ENCODE assay signal across 8 mouse cellular contexts in the genomic region with DNA sequence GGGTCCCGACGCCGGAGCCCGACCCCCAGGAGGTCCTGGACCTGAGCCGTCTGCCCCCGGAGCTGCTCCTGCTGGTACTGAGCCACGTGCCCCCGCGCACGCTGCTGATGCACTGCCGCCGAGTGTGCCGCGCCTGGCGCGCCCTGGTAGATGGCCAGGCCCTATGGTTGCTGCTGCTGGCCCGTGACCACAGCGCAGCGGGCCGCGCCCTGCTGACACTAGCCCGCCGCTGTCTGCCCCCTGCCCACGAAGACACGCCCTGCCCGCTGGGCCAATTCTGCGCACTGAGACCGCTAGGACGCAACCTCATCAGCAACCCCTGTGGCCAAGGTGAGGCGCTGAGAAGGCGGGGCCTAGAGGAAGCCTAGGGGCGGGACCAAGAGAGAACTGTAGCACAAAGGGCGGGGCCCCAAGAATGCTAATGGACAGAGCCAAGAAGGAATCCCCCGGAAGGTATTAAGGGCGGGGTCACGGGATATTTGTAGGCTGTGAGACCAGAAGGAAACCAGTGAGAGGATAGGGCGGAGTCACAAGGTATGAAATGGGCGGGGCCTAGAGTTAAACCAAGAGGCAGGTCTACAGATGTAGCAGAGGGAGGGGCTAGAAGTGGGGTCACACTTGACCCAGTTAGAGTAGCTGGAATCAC. TPM values are rescaled to one million over a fixed set of nuclear protein-coding genes. Genes with fewer than 3 reads are reported as not detected.
A peak's percentile ranks its signal among the peaks of the same experiment; 100 is the strongest.
DNase-seq lines count a peak whose midpoint lies in the region; ATAC-seq and TF ChIP-seq lines count a peak whose summit lies in the region.

No protein-coding gene starts in this region.

- ATAC-seq in erythroblast, adult 5-6 weeks (replicated peaks; ENCODE audit: low FRiP score, poor library complexity, severe bottlenecking): no peak
- ATAC-seq in embryonic facial prominence, embryonic 12.5 days (ENCODE audit: insufficient number of reproducible peaks, insufficient read depth, low FRiP score, low TSS enrichment): peak; percentile 70
- ATAC-seq in kidney, embryonic 14.5 days (ENCODE audit: low FRiP score, low TSS enrichment): peak; percentile 86
- peak; percentile 75 for ATAC-seq in limb, embryonic 14.5 days (ENCODE audit: low FRiP score, low read depth)
- peak; percentile 88 for ATAC-seq in midbrain, embryonic 16.5 days

- H3K9ac ChIP-seq in embryonic facial prominence, embryonic 12.5 days: peak overlapping the region; percentile 63
- peak overlapping the region; percentile 47 for H3K9ac ChIP-seq in kidney, embryonic 14.5 days (ENCODE audit: low read depth, low read length)
- peak overlapping the region; percentile 53 for H3K9ac ChIP-seq in limb, embryonic 14.5 days (ENCODE audit: low read depth, low read length, severe bottlenecking)
- peak overlapping the region; percentile 72 for H3K9ac ChIP-seq in midbrain, embryonic 16.5 days (ENCODE audit: low read depth, low read length)

- peak overlapping the region; percentile 54 for H3K27ac ChIP-seq in embryonic facial prominence, embryonic 12.5 days
- 0 out of 2 replicates have a peak overlapping the region, but pooled peaks have one; percentile 4 for H3K27ac ChIP-seq in kidney, embryonic 14.5 days (ENCODE audit: low read depth, low read length)
- no peak overlapping the region for H3K27ac ChIP-seq in limb, embryonic 14.5 days (replicated peaks; ENCODE audit: low read depth, low read length)
- peak overlapping the region; percentile 38 for H3K27ac ChIP-seq in midbrain, embryonic 16.5 days (ENCODE audit: low read length)
- H3K27ac ChIP-seq in spleen, adult 2 months (ENCODE audit: insufficient read depth, low read length): no peak overlapping the region

- DNase-seq in heart, adult 9 months (ENCODE audit: low spot score in 2 of 2): peak; percentile 15 to 18
- peak; percentile 86 for DNase-seq in limb, embryonic 14.5 days (ENCODE audit: low spot score)
- peak; percentile 65 for DNase-seq in spleen, adult 2 months (ENCODE audit: low read depth in 1 of 2, low spot score in 2 of 2)

- H3K4me2 ChIP-seq in embryonic facial prominence, embryonic 12.5 days (replicated peaks): peak overlapping the region; percentile 90
- peak overlapping the region; percentile 82 for H3K4me2 ChIP-seq in kidney, embryonic 14.5 days (replicated peaks; ENCODE audit: low read depth, low read length)
- peak overlapping the region; percentile 68 for H3K4me2 ChIP-seq in limb, embryonic 14.5 days (replicated peaks; ENCODE audit: low read depth, low read length, severe bottlenecking)
- peak overlapping the region; percentile 69 for H3K4me2 ChIP-seq in midbrain, embryonic 16.5 days (ENCODE audit: low read length)

- H3K9me3 ChIP-seq in erythroblast, embryonic 14.5 days (ENCODE audit: control insufficient read depth, low read length): peaks cover 6% of the 10 kb centered on the region
- H3K9me3 ChIP-seq in embryonic facial prominence, embryonic 12.5 days: no peaks in the 10 kb centered on the region
- no peaks in the 10 kb centered on the region for H3K9me3 ChIP-seq in kidney, embryonic 14.5 days (ENCODE audit: control insufficient read depth, low read length)
- no peaks in the 10 kb centered on the region for H3K9me3 ChIP-seq in limb, embryonic 14.5 days (ENCODE audit: control insufficient read depth, low read length)
- H3K9me3 ChIP-seq in midbrain, embryonic 16.5 days (replicated peaks; ENCODE audit: control insufficient read depth, low read length, poor library complexity, severe bottlenecking): no peaks in the 10 kb centered on the region

- peak overlapping the region; percentile 38 for H3K4me3 ChIP-seq in erythroblast, embryonic 14.5 days (replicated peaks)
- H3K4me3 ChIP-seq in embryonic facial prominence, embryonic 12.5 days: peak overlapping the region; percentile 50
- peak overlapping the region; percentile 55 for H3K4me3 ChIP-seq in kidney, embryonic 14.5 days (ENCODE audit: low read length)
- peak overlapping the region; percentile 44 for H3K4me3 ChIP-seq in limb, embryonic 14.5 days (replicated peaks; ENCODE audit: low read length)
- peak overlapping the region; percentile 55 for H3K4me3 ChIP-seq in midbrain, embryonic 16.5 days (ENCODE audit: low read depth, low read length)
- H3K4me3 ChIP-seq in spleen, adult 2 months (ENCODE audit: extremely low read depth, insufficient read depth, insufficient read length): peak overlapping the region; percentile 45; the same call in 1 of the 2 replicates

- peaks cover 26% of the 10 kb centered on the region for H3K27me3 ChIP-seq in erythroblast, embryonic 14.5 days (ENCODE audit: control insufficient read depth)
- peaks cover 10% of the 10 kb centered on the region; the same call in 1 of the 2 replicates for H3K27me3 ChIP-seq in embryonic facial prominence, embryonic 12.5 days
- H3K27me3 ChIP-seq in kidney, embryonic 14.5 days (ENCODE audit: control insufficient read depth, insufficient read depth, low read length): no peaks in the 10 kb centered on the region
- no peaks in the 10 kb centered on the region for H3K27me3 ChIP-seq in limb, embryonic 14.5 days (ENCODE audit: control insufficient read depth, insufficient read depth, low read length)
- no peaks in the 10 kb centered on the region for H3K27me3 ChIP-seq in midbrain, embryonic 16.5 days (ENCODE audit: control insufficient read depth, insufficient read depth, low read depth, low read length)
- peaks cover 3% of the 10 kb centered on the region; the same call in 1 of the 2 replicates for H3K27me3 ChIP-seq in spleen, adult 2 months (ENCODE audit: control insufficient read depth, insufficient read depth, low read length)

- H3K4me1 ChIP-seq in erythroblast, embryonic 14.5 days (ENCODE audit: control insufficient read depth): peaks cover 11% of the 10 kb centered on the region
- peaks cover 13% of the 10 kb centered on the region for H3K4me1 ChIP-seq in embryonic facial prominence, embryonic 12.5 days
- H3K4me1 ChIP-seq in kidney, embryonic 14.5 days (ENCODE audit: control insufficient read depth, insufficient read depth, low read length): no peaks in the 10 kb centered on the region; the same call in 1 of the 2 replicates
- peaks cover 3% of the 10 kb centered on the region; the same call in 1 of the 2 replicates for H3K4me1 ChIP-seq in limb, embryonic 14.5 days (ENCODE audit: control insufficient read depth, insufficient read depth, low read length)
- peaks cover 5% of the 10 kb centered on the region for H3K4me1 ChIP-seq in midbrain, embryonic 16.5 days (ENCODE audit: control insufficient read depth, insufficient read depth, low read length)
- peaks cover 4% of the 10 kb centered on the region for H3K4me1 ChIP-seq in spleen, adult 2 months (ENCODE audit: control insufficient read depth, insufficient read depth, insufficient read length)

- no peaks in the 10 kb centered on the region for H3K36me3 ChIP-seq in erythroblast, embryonic 14.5 days (ENCODE audit: control insufficient read depth)
- no peaks in the 10 kb centered on the region; the same call in 1 of the 2 replicates for H3K36me3 ChIP-seq in embryonic facial prominence, embryonic 12.5 days
- no peaks in the 10 kb centered on the region for H3K36me3 ChIP-seq in kidney, embryonic 14.5 days (ENCODE audit: control insufficient read depth, insufficient read depth, low read length)
- no peaks in the 10 kb centered on the region for H3K36me3 ChIP-seq in limb, embryonic 14.5 days (ENCODE audit: control insufficient read depth, insufficient read depth, low read length)
- H3K36me3 ChIP-seq in midbrain, embryonic 16.5 days (ENCODE audit: control insufficient read depth, insufficient read depth, low read length): 0 out of 2 replicates have a peak, but pooled peaks cover 2% of the 10 kb centered on the region
- no peaks in the 10 kb centered on the region for H3K36me3 ChIP-seq in spleen, adult 2 months (ENCODE audit: control insufficient read depth, insufficient read depth, low read length)

- TF ChIP-seq CTCF in spleen, adult 2 months (IDR thresholded peaks at IDR 0.05; ENCODE audit: extremely low read depth, insufficient read depth, insufficient read length, insufficient replicate concordance): no peak

- TF ChIP-seq POLR2A in limb, embryonic 14.5 days (IDR thresholded peaks at IDR 0.05; ENCODE audit: borderline replicate concordance, extremely low read depth, insufficient read depth, insufficient read length): 0 out of 2 replicates have a peak, but pooled peaks have one; percentile 42
- no peak for TF ChIP-seq POLR2A in spleen, adult 2 months (IDR thresholded peaks at IDR 0.05; ENCODE audit: low read depth, low read length)

- WGBS in embryonic facial prominence, embryonic 12.5 days: under 1% methylated on average over 37 of the region's 38 CpGs
- 3% methylated on average over 36 of the region's 38 CpGs for whole genome bisulfite sequencing in kidney, embryonic 14.5 days
- 1% methylated on average over 30 of the region's 38 CpGs for WGBS in limb, embryonic 14.5 days
- under 1% methylated on average over 38 of the region's 38 CpGs for WGBS in midbrain, embryonic 16.5 days
- 3% methylated on average over 38 of the region's 38 CpGs for WGBS in spleen, adult 2 months

RNA-seq across cellular contexts. Expression of a gene that starts 0.8 kb away (rescaled TPM):
- polyA plus RNA-seq in erythroblast, embryonic 14.5 days (2012): not detected in 2 replicates
- total RNA-seq in erythroblast, adult 5-6 weeks (2015; ENCODE audit: low replicate concordance): 1.7 TPM in 1 of 2 replicates, not detected in the other
- total RNA-seq in erythroblast, adult 5-6 weeks (2017; ENCODE audit: low replicate concordance): 0.28 TPM in 1 of 2 replicates, not detected in the other
- polyA plus RNA-seq in embryonic facial prominence, embryonic 12.5 days (2016; fragmentation: Nextera tagmentation; extraction: Ambion mirVana): 8.6 and 11.9 TPM in 2 replicates
- polyA plus RNA-seq in kidney, embryonic 14.5 days (2014; fragmentation: Nextera tagmentation; extraction: Ambion mirVana): 5.0 and 5.5 TPM in 2 replicates
- polyA plus RNA-seq in limb, embryonic 14.5 days (2012; rRNA removed): 19.5 and 24.0 TPM in 2 replicates
- 7.4 and 9.0 TPM in 2 replicates for polyA plus RNA-seq in limb, embryonic 14.5 days (2014; fragmentation: Nextera tagmentation; extraction: Ambion mirVana)
- polyA plus RNA-seq in midbrain, embryonic 16.5 days (2015; fragmentation: Nextera tagmentation; extraction: Ambion mirVana): 15.1 and 17.3 TPM in 2 replicates
- 3.7 and 4.7 TPM in 2 replicates for polyA plus RNA-seq in spleen, adult 2 months (2012; rRNA removed)

RNA-seq across cellular contexts. Expression of a gene that starts 23.2 kb away (rescaled TPM):
- polyA plus RNA-seq in erythroblast, embryonic 14.5 days (2012): 0.03 TPM in 1 of 2 replicates, not detected in the other
- total RNA-seq in erythroblast, adult 5-6 weeks (2015; ENCODE audit: low replicate concordance): 1.3 TPM in 1 of 2 replicates, not detected in the other
- 2.4 TPM in 1 of 2 replicates, not detected in the other for total RNA-seq in erythroblast, adult 5-6 weeks (2017; ENCODE audit: low replicate concordance)
- polyA plus RNA-seq in embryonic facial prominence, embryonic 12.5 days (2016; fragmentation: Nextera tagmentation; extraction: Ambion mirVana): 15.9 and 19.7 TPM in 2 replicates
- polyA plus RNA-seq in kidney, embryonic 14.5 days (2014; fragmentation: Nextera tagmentation; extraction: Ambion mirVana): 7.2 and 8.1 TPM in 2 replicates
- 34.8 and 43.3 TPM in 2 replicates for polyA plus RNA-seq in limb, embryonic 14.5 days (2012; rRNA removed)
- 25.6 and 29.0 TPM in 2 replicates for polyA plus RNA-seq in limb, embryonic 14.5 days (2014; fragmentation: Nextera tagmentation; extraction: Ambion mirVana)
- polyA plus RNA-seq in midbrain, embryonic 16.5 days (2015; fragmentation: Nextera tagmentation; extraction: Ambion mirVana): 3.2 and 5.2 TPM in 2 replicates
- polyA plus RNA-seq in spleen, adult 2 months (2012; rRNA removed): 5.9 and 7.6 TPM in 2 replicates

RNA-seq across cellular contexts. Expression of a gene that starts 48.2 kb away (rescaled TPM):
- 32.0 and 39.4 TPM in 2 replicates for polyA plus RNA-seq in erythroblast, embryonic 14.5 days (2012)
- 31.1 and 44.8 TPM in 2 replicates for total RNA-seq in erythroblast, adult 5-6 weeks (2015; ENCODE audit: low replicate concordance)
- total RNA-seq in erythroblast, adult 5-6 weeks (2017; ENCODE audit: low replicate concordance): 6.1 and 8.1 TPM in 2 replicates
- polyA plus RNA-seq in embryonic facial prominence, embryonic 12.5 days (2016; fragmentation: Nextera tagmentation; extraction: Ambion mirVana): 135 and 138 TPM in 2 replicates
- 157 and 170 TPM in 2 replicates for polyA plus RNA-seq in kidney, embryonic 14.5 days (2014; fragmentation: Nextera tagmentation; extraction: Ambion mirVana)
- polyA plus RNA-seq in limb, embryonic 14.5 days (2012; rRNA removed): 82.6 and 92.6 TPM in 2 replicates
- polyA plus RNA-seq in limb, embryonic 14.5 days (2014; fragmentation: Nextera tagmentation; extraction: Ambion mirVana): 134 and 135 TPM in 2 replicates
- polyA plus RNA-seq in midbrain, embryonic 16.5 days (2015; fragmentation: Nextera tagmentation; extraction: Ambion mirVana): 95.8 and 99.4 TPM in 2 replicates
- polyA plus RNA-seq in spleen, adult 2 months (2012; rRNA removed): 34.5 and 41.9 TPM in 2 replicates

RNA-seq across cellular contexts. Expression of a gene that starts 48.3 kb away (rescaled TPM):
- polyA plus RNA-seq in erythroblast, embryonic 14.5 days (2012): 2.7 and 4.0 TPM in 2 replicates
- 0.84 TPM in 1 of 2 replicates, not detected in the other for total RNA-seq in erythroblast, adult 5-6 weeks (2015; ENCODE audit: low replicate concordance)
- total RNA-seq in erythroblast, adult 5-6 weeks (2017; ENCODE audit: low replicate concordance): 1.8 and 4.3 TPM in 2 replicates
- 29.8 and 32.0 TPM in 2 replicates for polyA plus RNA-seq in embryonic facial prominence, embryonic 12.5 days (2016; fragmentation: Nextera tagmentation; extraction: Ambion mirVana)
- 28.8 and 33.0 TPM in 2 replicates for polyA plus RNA-seq in kidney, embryonic 14.5 days (2014; fragmentation: Nextera tagmentation; extraction: Ambion mirVana)
- polyA plus RNA-seq in limb, embryonic 14.5 days (2012; rRNA removed): 32.6 and 38.1 TPM in 2 replicates
- 22.0 and 22.3 TPM in 2 replicates for polyA plus RNA-seq in limb, embryonic 14.5 days (2014; fragmentation: Nextera tagmentation; extraction: Ambion mirVana)
- polyA plus RNA-seq in midbrain, embryonic 16.5 days (2015; fragmentation: Nextera tagmentation; extraction: Ambion mirVana): 15.6 and 16.4 TPM in 2 replicates
- polyA plus RNA-seq in spleen, adult 2 months (2012; rRNA removed): 21.5 and 28.8 TPM in 2 replicates

Comparison
In these comparisons a context has a peak if more than half of its experiments do, and no peak if none do; other contexts are left out.
1. H3K27ac ChIP-seq: peak in embryonic facial prominence, embryonic 12.5 days (single experiment), kidney, embryonic 14.5 days (single experiment) and midbrain, embryonic 16.5 days (single experiment); none in limb, embryonic 14.5 days (single experiment) and spleen, adult 2 months (single experiment).
2. DNase-seq: peak in every context shown above with its lines; median percentile 86 in limb, embryonic 14.5 days; 65 in spleen, adult 2 months; 16 in heart, adult 9 months.
3. Peak in every context shown above with its lines, with median percentiles within 50 percentile points of each other: H3K4me3 ChIP-seq, H3K4me2 ChIP-seq and H3K9ac ChIP-seq.